Mouse (Mus musculus) T-cell, adult 2 months (primary cell): ENCODE data around the gene Akt3.
A peak's percentile ranks its signal among the peaks of the same experiment; 100 is the strongest.

Experiments used
- DNase-seq: peaks from one replicate; pipeline ENCODE4 v3.0.0; 2022; ENCODE audit warnings: low spot score

Gene Akt3

GRCm38 (mm10) chr1:177258034-177258342 lies at the start of gene Akt3:
Gene Akt3, minus strand, starts transcription at chr1:177258203.
- DNase-seq: no peak

- DNase-seq: no peak
These were observed 49.5 kb upstream of the Akt3 start for GRCm38 (mm10) chr1:177307549-177307948.

GRCm38 (mm10) chr1:177298231-177298630 lies 40.2 kb upstream of the Akt3 start:
- no peak for DNase-seq

DNA sequence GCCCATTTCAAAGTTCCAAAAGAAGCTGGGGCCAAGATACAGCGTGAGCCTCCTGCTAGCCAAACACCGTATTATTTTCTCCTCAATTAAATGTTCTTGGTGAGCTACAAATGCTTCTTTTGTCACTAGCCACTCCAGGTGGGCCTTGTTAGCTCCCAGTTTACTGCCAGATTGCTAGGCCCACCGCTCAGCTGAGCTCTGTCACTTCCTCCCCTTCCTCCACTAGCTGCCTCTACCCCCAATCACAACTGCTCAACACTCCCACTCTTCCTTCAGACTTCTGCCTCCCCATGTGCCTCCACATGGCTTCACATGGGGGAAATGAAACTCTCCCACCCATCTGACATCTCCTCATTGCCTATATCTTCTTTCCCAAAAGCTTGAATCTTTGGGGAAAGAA lies 28.8 kb upstream of the Akt3 start:
- no peak for DNase-seq

DNA sequence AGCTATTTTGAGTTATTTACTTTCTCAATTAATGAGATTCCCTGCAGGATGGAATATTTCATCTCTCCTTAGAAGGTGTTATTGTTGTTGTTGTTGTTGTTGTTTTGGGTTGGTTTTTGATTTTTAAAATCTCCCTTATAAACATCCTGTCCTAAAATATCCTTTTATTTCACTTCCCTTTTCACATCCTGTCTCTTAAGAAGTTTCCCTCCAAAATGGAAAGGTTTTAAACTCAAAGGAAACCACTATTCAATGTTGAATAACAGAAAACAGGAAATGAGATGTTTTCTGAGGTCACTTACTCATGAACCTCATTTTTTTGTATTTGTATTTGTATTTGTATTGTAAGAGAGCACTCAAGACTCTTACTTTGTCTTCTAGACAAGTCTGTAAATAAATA lies 23.9 kb upstream of the Akt3 start:
- DNase-seq: no peak

DNA sequence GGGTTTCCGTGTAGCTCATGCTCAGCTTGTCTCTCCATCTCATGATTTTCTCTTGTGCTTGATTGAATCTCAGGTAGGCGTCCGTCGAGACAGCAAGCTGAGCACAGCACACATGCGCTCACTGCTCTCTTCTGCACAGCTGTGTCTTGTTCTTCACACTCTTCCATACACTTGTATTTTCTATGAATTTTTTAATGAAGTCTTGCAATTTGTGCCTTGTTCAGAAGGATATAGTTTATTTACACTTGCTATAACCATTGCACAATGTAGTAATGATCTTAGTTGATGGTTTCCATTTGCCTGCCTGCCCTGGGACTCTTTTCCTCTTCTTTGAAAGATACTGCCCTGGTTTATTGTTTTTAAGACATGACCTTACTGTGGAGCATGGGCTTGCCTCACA lies 19.4 kb upstream of the Akt3 start:
- DNase-seq: no peak

DNA sequence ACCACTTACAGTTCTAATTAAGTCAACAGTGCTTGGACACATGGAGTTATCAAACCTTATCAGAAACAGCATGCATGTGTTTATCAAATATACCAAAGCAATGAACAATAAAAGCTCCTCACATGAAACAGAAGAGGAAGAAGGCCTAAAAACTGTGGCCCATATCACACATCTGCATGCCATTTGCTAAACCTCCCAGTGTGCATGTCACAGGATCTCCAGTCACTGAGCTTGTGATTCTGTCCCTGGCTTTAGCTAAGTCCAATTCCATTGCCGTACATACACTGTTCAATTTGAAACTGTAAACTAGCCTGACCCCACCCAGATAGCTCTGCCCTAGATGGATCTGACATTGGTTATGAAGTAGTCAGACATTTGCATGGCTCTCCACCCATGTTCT lies 9.6 kb upstream of the Akt3 start:
- no peak for DNase-seq

DNA sequence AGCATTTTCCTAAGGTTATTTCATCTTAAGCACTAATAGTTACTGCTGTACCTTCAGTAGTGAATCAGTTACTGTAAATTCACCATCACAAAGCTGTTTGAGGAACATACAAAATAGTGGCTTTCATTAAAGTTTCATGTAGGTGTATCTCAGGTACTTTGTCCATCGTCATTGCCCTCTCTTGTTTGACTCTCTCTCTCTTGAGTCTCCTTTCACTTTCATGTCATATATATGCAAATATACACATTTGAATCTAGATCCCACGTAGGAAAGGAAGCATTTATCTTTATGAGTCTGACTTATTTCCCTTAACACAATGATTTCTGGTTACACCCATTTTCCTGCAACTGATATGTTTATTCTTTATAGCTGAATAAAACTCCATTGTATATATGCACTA lies 4.9 kb upstream of the Akt3 start:
- DNase-seq: no peak

GRCm38 (mm10) chr1:177260796-177261195 lies 2.8 kb upstream of the Akt3 start:
- DNase-seq: no peak

GRCm38 (mm10) chr1:177259038-177259600 lies 1.1 kb upstream of the Akt3 start:
- DNase-seq: no peak

- DNase-seq: peak; percentile 81
These were observed 487 bp upstream of the Akt3 start for GRCm38 (mm10) chr1:177258343-177259037.

DNA sequence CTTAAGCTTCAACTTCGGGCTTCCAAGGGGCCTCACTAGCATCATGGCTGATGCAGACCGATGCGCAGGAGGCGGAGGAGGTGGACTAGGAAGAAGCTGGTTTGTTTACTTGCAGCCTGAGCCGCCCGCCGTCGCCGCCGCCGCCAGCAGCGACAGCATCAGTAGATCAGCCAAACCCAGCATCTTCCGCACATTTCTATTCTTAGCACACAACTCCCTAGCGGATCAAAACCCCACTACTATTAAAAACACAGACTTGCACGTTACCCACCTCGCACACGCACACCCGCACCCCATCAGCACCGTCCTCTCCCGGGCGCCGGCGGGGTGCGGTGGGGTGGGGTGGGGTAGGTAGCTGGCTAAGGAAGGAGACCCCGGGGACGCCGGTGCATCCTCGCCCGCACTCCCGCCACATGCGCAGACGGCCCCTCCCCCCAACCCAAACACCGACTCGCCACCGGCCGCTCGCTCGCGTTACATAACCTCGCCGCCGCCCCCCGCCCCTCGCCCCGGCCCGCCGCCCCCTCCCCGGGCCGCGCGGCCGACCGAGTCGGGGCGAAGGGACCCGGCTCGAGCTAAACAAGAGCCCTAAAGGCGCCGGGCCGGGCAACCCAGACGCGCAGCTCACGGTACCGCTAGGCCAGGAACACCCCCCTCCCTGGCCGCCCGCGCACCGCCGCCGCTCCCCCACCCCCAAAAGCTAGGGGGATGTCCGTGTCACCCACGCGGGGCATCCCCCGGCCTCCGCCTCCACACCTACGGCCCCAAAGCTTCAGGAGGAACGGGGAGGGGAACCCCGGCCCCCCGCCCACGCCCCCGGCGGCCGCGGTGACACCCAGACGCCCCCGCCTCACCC lies 597 bp downstream of the Akt3 start:
- DNase-seq: peak; percentile 87

DNA sequence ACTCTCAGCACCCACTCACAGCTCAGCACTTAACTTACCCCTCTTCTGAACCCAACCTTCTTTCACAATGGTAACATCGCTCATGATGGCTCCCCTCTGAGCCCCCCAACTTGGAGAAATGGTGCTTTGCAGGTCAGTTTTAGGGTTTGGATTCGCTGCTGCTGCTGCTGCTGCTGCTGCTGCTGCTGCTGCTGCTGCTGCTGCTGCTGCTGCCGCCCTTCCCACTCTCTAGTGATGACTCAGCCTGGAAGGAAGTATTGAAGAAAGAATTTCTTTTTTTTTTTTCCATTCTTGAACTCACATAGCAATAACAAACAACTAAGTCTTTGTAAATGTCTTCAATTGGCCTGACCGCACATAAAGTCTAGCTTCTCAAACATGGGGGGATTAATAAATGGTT lies 9.4 kb downstream of the Akt3 start:
- DNase-seq: no peak

DNA sequence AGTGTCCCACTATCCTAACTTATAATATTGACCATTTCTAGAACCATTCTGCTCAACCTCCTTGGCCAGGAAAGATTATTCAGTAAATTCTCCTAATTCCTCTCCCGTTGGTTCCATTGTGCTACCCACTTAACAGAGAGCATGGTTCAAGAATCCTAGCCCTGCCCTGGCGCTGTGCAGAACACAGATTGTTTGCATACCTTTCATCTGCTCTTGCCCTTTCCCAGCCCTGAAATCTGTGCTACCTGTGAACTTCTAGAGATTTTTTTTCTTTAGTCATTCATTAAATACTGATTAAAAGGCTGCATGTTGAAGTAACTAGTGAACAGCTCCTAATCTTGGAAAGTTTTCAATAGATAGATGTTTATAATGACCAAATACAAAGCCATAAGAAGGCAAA lies 19.6 kb downstream of the Akt3 start:
- DNase-seq: no peak

GRCm38 (mm10) chr1:177236695-177237094 lies 21.3 kb downstream of the Akt3 start:
- no peak for DNase-seq

GRCm38 (mm10) chr1:177236249-177236648 lies 21.8 kb downstream of the Akt3 start:
- DNase-seq: no peak

DNA sequence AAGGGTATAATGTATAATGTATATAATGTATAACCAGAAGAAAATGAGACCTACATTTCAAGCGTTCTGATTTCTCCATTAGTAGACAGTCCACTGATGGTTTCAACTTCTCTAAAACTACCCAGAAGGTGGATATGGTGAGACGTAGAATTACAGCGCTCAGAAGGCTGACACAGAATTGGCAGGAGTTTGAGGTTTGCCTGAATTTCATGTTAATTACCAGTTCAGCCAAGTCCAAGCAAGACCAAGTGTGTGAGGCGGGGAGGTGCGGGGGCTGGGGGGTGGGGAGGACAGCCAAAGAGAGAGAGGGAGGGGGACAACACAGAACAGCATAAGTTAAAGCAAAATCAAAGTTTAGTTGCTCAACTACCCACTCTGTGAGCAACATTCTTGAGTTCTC lies 23.5 kb downstream of the Akt3 start:
- no peak for DNase-seq

- no peak for DNase-seq
These were observed 26.9 kb downstream of the Akt3 start for GRCm38 (mm10) chr1:177231122-177231521.

DNA sequence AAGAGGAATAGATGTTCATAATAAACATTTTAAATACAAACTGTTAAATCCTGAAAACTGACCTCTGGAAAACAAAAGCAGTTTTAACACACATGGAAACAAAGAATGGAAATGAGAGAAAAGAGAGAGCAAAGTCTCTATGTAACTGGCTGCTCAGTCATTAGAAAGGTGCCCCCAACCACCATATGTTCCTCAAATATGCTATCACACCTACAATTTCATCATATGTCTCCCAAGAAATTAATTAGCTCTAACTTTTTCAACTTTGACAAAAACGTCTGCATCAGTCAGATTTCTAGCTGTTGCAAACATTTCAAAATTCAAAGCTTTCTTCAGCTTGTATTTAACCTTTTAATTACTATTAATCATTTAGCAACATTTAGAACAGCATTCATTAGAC lies 59.0 kb downstream of the Akt3 start:
- DNase-seq: no peak

GRCm38 (mm10) chr1:177195224-177195623 lies 62.8 kb downstream of the Akt3 start:
- no peak for DNase-seq

DNA sequence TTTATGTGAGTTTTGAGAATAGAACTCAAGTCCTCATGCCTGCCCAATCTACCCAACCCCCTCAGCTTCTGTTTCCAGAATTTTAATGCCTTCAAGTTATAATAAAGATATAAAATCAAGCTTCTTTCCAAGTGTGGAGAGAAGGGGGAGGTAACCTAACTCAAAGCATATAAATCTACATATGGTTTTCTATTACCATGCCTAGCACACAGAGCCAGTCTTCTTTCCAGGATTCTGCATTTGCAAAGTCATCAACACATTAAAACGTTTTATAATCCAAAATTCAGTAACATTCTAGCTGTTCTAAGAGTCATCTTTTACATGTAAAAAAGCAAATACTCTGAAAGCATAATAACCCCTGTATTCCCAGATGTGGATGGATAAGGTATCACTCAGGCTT lies 63.7 kb downstream of the Akt3 start:
- no peak for DNase-seq

DNA sequence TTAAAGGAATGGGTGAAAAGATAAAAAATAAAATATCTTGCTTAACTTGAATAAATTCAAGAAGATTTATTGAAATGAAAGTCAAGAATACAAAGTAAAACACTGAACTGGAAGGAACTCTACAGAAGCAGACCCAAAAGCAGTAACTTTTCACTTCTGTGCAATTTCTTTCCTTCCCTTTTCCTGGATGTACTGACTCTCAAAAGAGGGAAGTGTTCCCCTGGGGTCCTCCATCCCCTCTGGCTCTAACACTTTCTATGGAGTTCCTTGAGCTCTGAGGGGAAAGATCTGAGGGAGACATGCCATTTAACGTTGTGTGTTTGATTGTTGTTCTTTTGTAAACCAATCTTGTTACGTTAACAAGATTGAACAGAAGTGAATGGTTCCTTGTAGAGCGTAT lies 66.4 kb downstream of the Akt3 start:
- DNase-seq: no peak

GRCm38 (mm10) chr1:177190358-177190757 lies 67.6 kb downstream of the Akt3 start:
- DNase-seq: no peak
